Mouse (Mus musculus) liver, embryonic 15.5 days (tissue): ENCODE data around the gene Wdr5. TPM values are rescaled to one million over a fixed set of nuclear protein-coding genes. Genes with fewer than 3 reads are reported as not detected.

ENCODE experiments used
- ATAC-seq: fragments of 200-750 bp; cut with Nextera tagmentation; 2 replicates; pipeline ENCODE4 v1.8.0; 2017; ENCODE audit warnings: moderate number of reproducible peaks, mild to moderate bottlenecking, moderate library complexity; ENCODE audit not compliant: insufficient read depth
- H3K27ac ChIP-seq: fragments of 300-500 bp; sonication (generic); replicated peaks from 2 replicates; pipeline ENCODE4 v1.5.1; 2015; ENCODE audit warnings: mild to moderate bottlenecking, inconsistent platforms
- H3K27me3 ChIP-seq: fragments of 300-500 bp; sonication (generic); 2 replicates; pipeline ENCODE4 v1.6.1; 2015; ENCODE audit warnings: mild to moderate bottlenecking, inconsistent platforms
- H3K36me3 ChIP-seq: fragments of 300-500 bp; sonication (generic); replicated peaks from 2 replicates; pipeline ENCODE4 v1.6.1; 2015; ENCODE audit warnings: moderate library complexity, mild to moderate bottlenecking, inconsistent platforms
- H3K4me1 ChIP-seq: fragments of 300-500 bp; sonication (generic); replicated peaks from 2 replicates; pipeline ENCODE4 v1.6.1; 2015; ENCODE audit warnings: inconsistent platforms
- H3K4me2 ChIP-seq: fragments of 300-500 bp; sonication (generic); 2 replicates; pipeline ENCODE4 v1.6.1; 2015; ENCODE audit warnings: moderate library complexity, mild to moderate bottlenecking, inconsistent platforms
- H3K4me3 ChIP-seq: fragments of 300-500 bp; sonication (generic); replicated peaks from 2 replicates; pipeline ENCODE4 v1.5.1; 2015; ENCODE audit warnings: mild to moderate bottlenecking, inconsistent platforms
- H3K9ac ChIP-seq: fragments of 300-500 bp; sonication (generic); 2 replicates; pipeline ENCODE4 v1.6.1; 2015; ENCODE audit warnings: moderate library complexity, mild to moderate bottlenecking, inconsistent platforms
- H3K9me3 ChIP-seq: fragments of 300-500 bp; sonication (generic); replicated peaks from 2 replicates; pipeline ENCODE4 v1.6.1; 2016; ENCODE audit warnings: inconsistent platforms
- WGBS: fragments of 180-500 bp; shearing (Covaris S2); methylation state at CpG from one replicate; pipeline ENCODE4 v1.1.7; 2015; ENCODE audit warnings: mixed read lengths; ENCODE audit not compliant: insufficient replicate concordance; 5-methylcytosine and 5-hydroxymethylcytosine counted together
- polyA plus RNA-seq: library from polyadenylated mRNA; unstranded; fragments of >200 nt; fragmentation: Nextera tagmentation; extraction: Ambion mirVana; gene quantifications from 2 replicates; pipeline ENCODE4 v1.2.1, GENCODE M21; 2015

Wdr5 gene
- polyA plus RNA-seq: 26.2 and 27.5 TPM in 2 replicates

- no peaks in the 10 kb centered on the region for H3K27me3 ChIP-seq
- peak within 1 kb of the TSS; percentile 82 for H3K27ac ChIP-seq
- peaks cover 16% of the 10 kb centered on the region for H3K36me3 ChIP-seq
- peaks cover 49% of the 10 kb centered on the region for H3K4me1 ChIP-seq
- peak within 1 kb of the TSS; percentile 85 for H3K9ac ChIP-seq
- H3K4me3 ChIP-seq: peak within 1 kb of the TSS; percentile 74
- WGBS: under 1% methylated on average over 57 of the region's 57 CpGs
- H3K4me2 ChIP-seq: peak within 1 kb of the TSS; percentile 94
- no peaks in the 10 kb centered on the region for H3K9me3 ChIP-seq
- ATAC-seq: peak; percentile 87
These were observed at the start of gene Wdr5 for GRCm38 (mm10) chr2:27514639-27515328. TSS of gene Wdr5 (plus strand) at chr2:27515157.

GRCm38 (mm10) chr2:27469292-27469990 lies 45.5 kb upstream of the Wdr5 start:
- Histone ChIP-seq H3K9ac (peak overlapping the region; percentile 30; the same call in 1 of the 2 replicates), H3K4me1 (peaks cover 79% of the 10 kb centered on the region), H3K27me3 (no peaks in the 10 kb centered on the region), H3K4me2 (peak overlapping the region; percentile 50), H3K36me3 (peaks cover 43% of the 10 kb centered on the region), H3K4me3 (no peak overlapping the region; the same call in 1 of the 2 replicates), H3K9me3 (no peaks in the 10 kb centered on the region), H3K27ac (peak overlapping the region; percentile 73)
- WGBS: 38% methylated on average over 4 of the region's 4 CpGs
- ATAC-seq: no peak

- Histone ChIP-seq H3K27me3 (no peaks in the 10 kb centered on the region), H3K27ac (peak overlapping the region; percentile 73), H3K9me3 (no peaks in the 10 kb centered on the region), H3K4me3 (peak overlapping the region; percentile 5; the same call in 1 of the 2 replicates), H3K9ac (peak overlapping the region; percentile 39; the same call in 1 of the 2 replicates), H3K36me3 (peaks cover 38% of the 10 kb centered on the region), H3K4me2 (peak overlapping the region; percentile 50), H3K4me1 (peaks cover 79% of the 10 kb centered on the region)
- no peak for ATAC-seq
- 34% methylated on average over 3 of the region's 3 CpGs for WGBS
These were observed 45.0 kb upstream of the Wdr5 start for GRCm38 (mm10) chr2:27469991-27470355.

GRCm38 (mm10) chr2:27470535-27470934 lies 44.4 kb upstream of the Wdr5 start:
- peaks cover 79% of the 10 kb centered on the region for H3K4me1 ChIP-seq
- H3K4me3 ChIP-seq: no peak overlapping the region
- peak overlapping the region; percentile 50 for H3K4me2 ChIP-seq
- H3K9ac ChIP-seq: peak overlapping the region; percentile 39; the same call in 1 of the 2 replicates
- H3K9me3 ChIP-seq: no peaks in the 10 kb centered on the region
- ATAC-seq: peak; percentile 40
- peak overlapping the region; percentile 73 for H3K27ac ChIP-seq
- peaks cover 34% of the 10 kb centered on the region for H3K36me3 ChIP-seq
- 17% methylated on average over 2 of the region's 2 CpGs for WGBS
- no peaks in the 10 kb centered on the region for H3K27me3 ChIP-seq

GRCm38 (mm10) chr2:27471170-27471584 lies 43.8 kb upstream of the Wdr5 start:
- Histone ChIP-seq H3K4me3 (no peak overlapping the region), H3K36me3 (peaks cover 27% of the 10 kb centered on the region)

GRCm38 (mm10) chr2:27473061-27473765 lies 41.7 kb upstream of the Wdr5 start:
- H3K27me3 ChIP-seq: no peaks in the 10 kb centered on the region
- H3K36me3 ChIP-seq: peaks cover 12% of the 10 kb centered on the region
- peak overlapping the region; percentile 55 for H3K27ac ChIP-seq
- H3K4me1 ChIP-seq: peaks cover 72% of the 10 kb centered on the region
- 51% methylated on average over 7 of the region's 7 CpGs for WGBS
- H3K9ac ChIP-seq: peak overlapping the region; percentile 11; the same call in 1 of the 2 replicates
- H3K4me2 ChIP-seq: peak overlapping the region; percentile 84
- H3K9me3 ChIP-seq: no peaks in the 10 kb centered on the region
- H3K4me3 ChIP-seq: peak overlapping the region; percentile 88
- no peak for ATAC-seq

More at GRCm38 (mm10) chr2:27471170-27471584, 43.8 kb upstream of the Wdr5 start:
- peak overlapping the region; percentile 50 for H3K4me2 ChIP-seq
- H3K27me3 ChIP-seq: no peaks in the 10 kb centered on the region
- no peak for ATAC-seq
- peaks cover 78% of the 10 kb centered on the region for H3K4me1 ChIP-seq
- H3K9ac ChIP-seq: 0 out of 2 replicates have a peak overlapping the region, but pooled peaks have one; percentile 39
- no peaks in the 10 kb centered on the region for H3K9me3 ChIP-seq
- H3K27ac ChIP-seq: peak overlapping the region; percentile 73

- peak overlapping the region; percentile 88 for H3K4me3 ChIP-seq
- H3K4me1 ChIP-seq: peaks cover 65% of the 10 kb centered on the region
- no peak for ATAC-seq
- H3K27me3 ChIP-seq: no peaks in the 10 kb centered on the region
- H3K4me2 ChIP-seq: peak overlapping the region; percentile 84
- peak overlapping the region; percentile 93; the same call in 1 of the 2 replicates for H3K27ac ChIP-seq
- H3K36me3 ChIP-seq: peaks cover 10% of the 10 kb centered on the region
- WGBS: 42% methylated on average over 4 of the region's 4 CpGs
- H3K9ac ChIP-seq: peak overlapping the region; percentile 83
- H3K9me3 ChIP-seq: no peaks in the 10 kb centered on the region
These were observed 41.0 kb upstream of the Wdr5 start for GRCm38 (mm10) chr2:27473911-27474310.

GRCm38 (mm10) chr2:27474621-27475484 lies 40.1 kb upstream of the Wdr5 start:
- Histone ChIP-seq H3K9ac (peak overlapping the region; percentile 83), H3K4me3 (peak overlapping the region; percentile 88), H3K4me1 (peaks cover 55% of the 10 kb centered on the region), H3K4me2 (peak overlapping the region; percentile 84), H3K36me3 (peaks cover 10% of the 10 kb centered on the region), H3K27ac (peak overlapping the region; percentile 93), H3K27me3 (no peaks in the 10 kb centered on the region), H3K9me3 (no peaks in the 10 kb centered on the region)
- WGBS: under 1% methylated on average over 84 of the region's 84 CpGs
- ATAC-seq: peak; percentile 22

- Histone ChIP-seq H3K4me3 (peak overlapping the region; percentile 88), H3K4me2 (peak overlapping the region; percentile 84), H3K9ac (peak overlapping the region; percentile 83), H3K27ac (peak overlapping the region; percentile 93), H3K9me3 (no peaks in the 10 kb centered on the region), H3K36me3 (peaks cover 10% of the 10 kb centered on the region), H3K27me3 (no peaks in the 10 kb centered on the region), H3K4me1 (peaks cover 54% of the 10 kb centered on the region)
- under 1% methylated on average over 91 of the region's 96 CpGs for WGBS
- peak; percentile 97 for ATAC-seq
These were observed 39.3 kb upstream of the Wdr5 start for GRCm38 (mm10) chr2:27475495-27476302.
